Mouse (Mus musculus) right cerebral cortex, postnatal 25 days (tissue): ENCODE results near the gene Sult4a1.

Source experiments
- DNase-seq: peaks from one replicate; pipeline ENCODE4 v3.0.0; 2022

The Sult4a1 gene

DNA sequence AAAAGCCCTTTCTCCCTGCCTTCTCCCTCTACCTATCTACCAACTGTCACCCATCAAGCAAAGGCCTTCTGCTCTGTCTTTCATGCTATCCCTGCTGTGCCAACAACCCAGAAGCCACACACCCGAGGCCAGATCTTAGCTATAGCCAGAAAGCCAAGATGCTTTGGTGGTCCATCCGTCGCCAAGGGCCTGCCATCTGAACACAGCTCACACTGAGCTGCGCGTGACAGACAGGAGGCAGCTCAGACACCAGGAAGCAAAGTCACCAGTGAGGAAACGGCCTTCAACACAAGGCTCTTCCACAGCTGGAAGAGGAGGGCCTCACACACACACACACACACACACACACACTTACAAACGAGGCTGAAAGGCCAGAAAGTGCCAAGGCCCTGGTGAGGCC lies 10.6 kb downstream of the Sult4a1 start:
- DNase-seq = no peak

GRCm38 (mm10) chr15:84086775-84087174 lies 18.8 kb downstream of the Sult4a1 start:
- DNase-seq = no peak

GRCm38 (mm10) chr15:84086364-84086763 lies 19.2 kb downstream of the Sult4a1 start:
- DNase-seq = no peak

DNA sequence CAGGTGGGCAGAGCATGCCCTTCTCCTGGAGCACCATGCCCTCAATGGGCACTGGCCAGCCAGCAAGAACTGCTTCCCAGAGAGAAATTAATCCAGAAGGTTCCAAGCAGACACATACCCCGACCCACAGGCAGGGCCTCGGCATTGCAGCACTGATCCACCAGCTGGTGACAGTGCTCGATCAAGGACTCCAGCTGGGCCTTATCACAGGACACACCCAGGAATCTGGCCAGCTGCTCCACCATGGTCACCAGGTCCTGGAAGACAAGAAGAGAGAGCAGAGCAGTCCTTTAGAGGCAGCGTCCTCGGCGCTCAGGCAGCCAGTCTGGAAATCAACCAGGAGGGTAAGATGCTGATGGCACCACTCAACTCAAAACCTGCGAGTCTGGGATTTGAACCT lies 25.5 kb downstream of the Sult4a1 start:
- DNase-seq = no peak

- DNase-seq = peak; percentile 61
These were observed 26.0 kb downstream of the Sult4a1 start for GRCm38 (mm10) chr15:84079519-84079918.

GRCm38 (mm10) chr15:84078667-84079066 lies 26.9 kb downstream of the Sult4a1 start:
- DNase-seq = peak; percentile 48

DNA sequence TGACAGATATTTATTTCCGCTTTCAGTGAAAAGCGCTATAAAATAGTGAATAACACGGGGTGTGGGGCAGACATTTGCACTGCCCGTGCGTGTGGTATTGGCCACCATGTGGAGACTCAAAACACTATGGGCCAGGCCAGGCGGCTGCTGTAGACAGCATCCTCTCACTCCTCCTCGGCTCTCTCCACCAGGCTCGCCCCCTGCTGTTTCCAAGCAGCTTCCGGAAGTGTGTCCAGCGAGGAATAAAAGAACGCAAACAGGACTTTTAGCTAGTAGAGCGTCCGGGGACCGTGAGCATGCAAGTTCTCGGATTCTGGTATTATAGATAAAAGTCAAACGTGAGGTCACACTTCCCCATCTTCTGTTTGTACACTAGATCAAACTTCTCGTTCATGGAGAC lies 28.4 kb downstream of the Sult4a1 start:
- no peak for DNase-seq

DNA sequence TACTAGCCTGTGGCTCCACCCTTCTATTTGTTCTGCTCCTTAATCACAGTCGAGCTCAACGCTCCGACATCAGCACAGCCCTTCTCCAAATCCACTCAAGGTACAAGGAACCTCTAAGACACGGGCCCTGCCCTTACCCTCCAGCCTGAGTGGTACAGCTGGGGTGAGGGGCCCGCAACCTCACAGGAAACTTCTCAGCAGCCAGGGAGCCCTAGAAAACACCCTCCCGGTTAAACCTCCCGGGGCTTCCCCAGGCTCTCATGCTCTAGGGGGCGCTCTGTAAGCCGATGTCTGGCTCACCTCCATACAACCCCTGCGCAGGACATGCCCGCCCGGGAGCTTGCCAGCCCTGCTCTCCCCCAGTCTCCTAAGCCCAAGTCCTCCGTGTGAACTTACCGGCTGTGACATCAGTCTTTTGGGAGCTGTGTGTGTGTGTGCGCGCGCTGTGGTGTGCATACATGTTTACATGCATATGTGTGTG lies 30.8 kb downstream of the Sult4a1 start:
- peak; percentile 34 for DNase-seq

- peak; percentile 78 for DNase-seq
These were observed 31.4 kb downstream of the Sult4a1 start for GRCm38 (mm10) chr15:84073911-84074704.

DNA sequence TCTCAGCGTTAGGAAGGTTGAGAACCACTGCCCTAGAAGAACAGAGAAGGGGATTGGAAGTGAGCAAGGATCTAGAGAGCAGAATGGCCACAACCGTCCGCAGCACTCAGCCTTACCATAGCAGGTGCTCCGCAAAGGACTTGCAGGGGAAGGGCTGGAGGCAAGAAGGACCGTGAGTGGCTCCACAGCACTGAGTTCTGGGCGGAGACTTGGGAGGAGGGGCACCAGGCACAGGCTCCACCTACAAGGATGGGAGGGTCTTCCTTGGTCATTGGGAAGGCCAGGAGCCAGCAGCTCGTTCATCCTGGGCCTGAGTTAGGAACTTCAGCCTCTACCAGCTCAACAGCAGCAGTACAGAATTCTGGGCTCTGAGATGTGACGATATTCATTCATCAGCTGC lies 32.5 kb downstream of the Sult4a1 start:
- DNase-seq = no peak

- peak; percentile 78 for DNase-seq
These were observed 33.3 kb downstream of the Sult4a1 start for GRCm38 (mm10) chr15:84072226-84072625.

DNA sequence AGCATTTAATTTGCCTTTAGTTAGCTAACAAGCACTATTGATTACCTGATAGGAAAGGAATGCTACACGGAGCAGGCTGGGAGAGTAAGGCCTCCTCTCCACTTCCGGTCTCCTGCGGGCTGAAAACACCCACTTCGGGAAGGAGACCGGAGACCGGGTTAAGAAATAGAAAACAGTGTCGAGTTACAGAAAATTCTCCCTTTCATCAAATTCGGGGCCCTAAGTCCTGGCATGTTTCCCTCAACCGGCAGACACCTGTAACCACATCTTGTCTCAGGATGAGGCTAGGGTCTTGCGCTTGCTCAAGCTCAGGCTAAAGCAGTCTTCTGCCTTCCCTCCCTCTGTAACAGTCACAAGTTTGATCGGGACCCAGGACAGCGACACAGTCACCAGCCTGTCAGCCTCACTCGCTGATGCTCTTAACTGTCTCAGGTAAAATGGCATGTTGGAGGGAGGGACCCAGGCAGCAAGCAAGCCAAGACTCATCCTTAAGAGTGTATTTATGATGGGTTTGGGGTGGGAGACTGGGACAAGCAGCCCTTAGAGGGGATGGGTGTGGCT lies 35.4 kb downstream of the Sult4a1 start:
- DNase-seq = no peak

- DNase-seq = no peak
These were observed 36.0 kb downstream of the Sult4a1 start for GRCm38 (mm10) chr15:84069455-84070050.

DNA sequence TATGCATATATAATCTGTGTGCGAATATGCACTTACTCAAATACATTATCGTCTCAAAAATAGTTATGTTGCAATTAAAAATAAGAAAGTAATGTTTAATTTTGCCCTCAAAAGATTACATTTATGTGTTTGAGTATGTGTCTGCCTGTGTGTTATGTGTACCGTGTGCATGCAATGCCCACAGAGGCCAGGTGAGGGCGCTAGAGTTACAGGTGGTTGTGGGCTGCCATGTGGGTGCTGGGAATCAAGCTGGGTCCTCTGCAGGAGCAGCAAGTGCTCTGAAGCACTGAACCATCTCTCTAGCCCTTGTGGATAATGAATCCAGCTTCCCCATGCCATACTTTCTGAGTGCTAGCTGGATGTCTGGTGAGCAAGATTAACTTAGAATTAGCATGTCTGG lies 39.9 kb downstream of the Sult4a1 start:
- DNase-seq = no peak

GRCm38 (mm10) chr15:84065140-84065539 lies 40.4 kb downstream of the Sult4a1 start, which contains the start of gene Efcab6:
Efcab6 (minus strand) TSS chr15:84065379.
- peak; percentile 81 for DNase-seq

DNA sequence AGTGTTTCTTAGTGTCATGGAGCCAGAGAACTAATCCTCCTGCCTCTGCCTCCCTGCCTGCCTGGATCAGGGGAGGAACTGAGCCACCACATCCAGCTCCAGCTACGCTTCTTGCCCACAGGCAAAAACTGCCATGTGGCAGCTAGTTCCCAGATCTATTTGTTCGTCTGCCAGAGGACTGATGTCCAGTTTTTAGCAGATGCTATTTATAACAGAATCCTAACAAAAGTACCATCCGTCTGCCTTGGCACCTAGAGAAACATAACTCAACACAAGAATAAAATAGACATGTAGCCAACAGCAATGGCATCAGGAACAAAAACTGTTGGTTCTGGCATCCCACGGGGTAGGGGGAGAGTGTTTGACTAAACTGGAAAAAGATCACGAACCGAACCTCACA lies 46.7 kb downstream of the Sult4a1 start:
- DNase-seq = no peak

DNA sequence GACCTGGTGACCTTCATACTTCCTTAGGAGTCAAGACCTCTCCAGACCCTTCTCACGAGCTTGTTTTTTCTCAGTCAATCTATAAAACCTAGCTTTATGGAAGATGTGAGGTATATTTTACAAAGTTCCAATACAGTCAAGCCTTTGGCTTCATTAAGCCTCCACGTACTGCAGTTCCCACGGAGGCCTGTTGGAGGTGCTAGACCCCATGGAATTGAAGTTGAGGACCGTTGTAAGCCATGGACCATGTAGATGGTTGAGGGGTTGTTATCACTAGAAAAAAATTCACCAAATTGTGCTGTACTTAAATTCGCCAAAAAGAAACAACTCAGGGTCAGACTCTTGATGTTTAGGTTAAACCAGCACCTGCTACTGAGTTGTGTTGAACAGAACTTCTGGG lies 49.5 kb downstream of the Sult4a1 start:
- DNase-seq = no peak

GRCm38 (mm10) chr15:84053859-84054258 lies 51.7 kb downstream of the Sult4a1 start:
- peak; percentile 84 for DNase-seq

- DNase-seq = no peak
These were observed 52.3 kb downstream of the Sult4a1 start for GRCm38 (mm10) chr15:84053240-84053639.

DNA sequence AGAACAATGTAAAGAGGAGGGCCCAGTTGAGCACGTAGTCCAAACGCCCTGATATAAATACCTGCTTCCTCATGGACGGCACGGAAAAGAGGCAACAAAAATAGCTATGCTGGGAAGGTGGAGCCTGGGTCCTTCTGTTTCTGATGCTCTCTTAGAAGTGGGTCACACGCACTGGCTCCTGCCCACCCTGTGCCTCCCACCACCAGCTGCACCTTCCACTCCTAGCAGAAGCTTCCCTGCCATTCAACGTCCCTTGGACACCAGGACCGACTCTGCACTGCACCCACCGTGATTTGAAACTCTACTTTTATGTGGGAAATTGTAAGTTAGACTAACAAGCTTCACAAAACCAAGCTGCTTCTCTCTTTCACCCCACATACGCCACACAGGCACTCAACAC lies 53.2 kb downstream of the Sult4a1 start:
- peak; percentile 26 for DNase-seq

DNA sequence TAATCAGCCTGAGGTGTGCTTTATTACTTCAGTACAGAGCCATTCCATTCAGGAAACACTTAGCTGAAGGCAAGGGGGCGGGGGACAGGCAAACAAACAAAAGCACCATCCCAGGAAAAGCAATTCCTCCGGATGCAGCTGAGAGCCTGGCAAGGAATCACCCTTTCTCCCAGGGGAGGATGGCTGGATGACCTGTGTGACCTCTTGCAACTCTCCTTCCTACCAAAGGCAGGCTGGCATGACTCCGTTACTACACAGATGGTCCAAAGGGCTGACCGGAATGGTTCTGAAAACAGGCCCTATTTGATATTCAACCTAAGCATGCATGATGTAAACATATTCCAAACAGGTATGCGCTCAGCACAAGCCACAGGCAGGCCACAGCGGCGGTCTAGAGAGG lies 56.0 kb downstream of the Sult4a1 start:
- no peak for DNase-seq

- no peak for DNase-seq
These were observed 60.0 kb downstream of the Sult4a1 start for GRCm38 (mm10) chr15:84045562-84045961.

- DNase-seq = no peak
These were observed 68.5 kb downstream of the Sult4a1 start for GRCm38 (mm10) chr15:84037067-84037466.
